Mouse (Mus musculus): Measurements from ENCODE around the gene Zfp217.
A peak's percentile ranks its signal among the peaks of the same experiment; 100 is the strongest.

Gene Zfp217

GRCm38 (mm10) chr2:170131981-170132460 is 15.9 kb downstream of the Zfp217 start:
- peak; percentile 39 for DNase-seq

DNA sequence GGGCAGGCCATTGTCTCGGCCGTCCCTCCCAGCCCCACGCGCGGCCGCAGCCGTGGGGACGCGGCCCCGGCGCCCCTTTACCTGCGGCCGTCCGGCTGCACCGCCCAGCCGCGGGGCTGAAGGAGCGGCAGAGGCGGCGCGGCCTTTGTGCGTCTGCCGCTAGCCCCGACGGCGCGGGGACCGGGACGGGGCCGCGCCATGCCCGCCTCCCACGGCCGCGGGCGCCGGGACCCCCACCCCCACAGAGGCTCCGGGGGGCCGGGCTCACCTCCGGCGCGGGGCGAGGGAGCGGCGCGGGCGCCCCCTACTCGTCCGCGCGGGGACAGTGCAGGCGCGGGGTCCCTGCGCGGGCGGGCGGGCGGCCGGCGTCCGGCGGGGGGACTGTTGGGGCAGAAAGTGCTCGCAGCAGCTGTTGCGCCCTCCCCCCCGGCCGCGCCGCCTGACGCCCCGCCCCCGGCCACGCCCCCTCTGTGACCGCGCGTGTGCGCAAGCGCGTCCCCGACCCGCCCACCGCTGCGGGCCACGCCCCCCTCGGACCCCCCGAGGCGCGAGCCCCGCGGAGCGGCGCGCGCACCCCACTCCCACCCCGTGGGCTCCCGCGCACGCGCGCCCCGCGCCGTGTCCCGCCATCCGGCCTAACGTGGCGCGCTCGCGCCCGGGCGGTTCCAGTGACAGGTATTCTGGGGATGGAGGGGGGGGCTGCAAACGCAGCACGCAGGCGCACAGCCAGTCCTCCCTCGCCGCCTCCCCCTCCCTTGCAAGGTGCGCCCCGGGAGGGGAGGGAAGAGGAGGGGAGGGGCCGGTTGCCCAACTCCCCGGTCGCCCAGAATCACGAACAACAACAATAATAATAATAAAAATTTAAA is 16.9 kb downstream of the Zfp217 start:
- peak; percentile 94 for DNase-seq

GRCm38 (mm10) chr2:170129923-170130779 is 17.8 kb downstream of the Zfp217 start:
- peak; percentile 65 for DNase-seq

DNA sequence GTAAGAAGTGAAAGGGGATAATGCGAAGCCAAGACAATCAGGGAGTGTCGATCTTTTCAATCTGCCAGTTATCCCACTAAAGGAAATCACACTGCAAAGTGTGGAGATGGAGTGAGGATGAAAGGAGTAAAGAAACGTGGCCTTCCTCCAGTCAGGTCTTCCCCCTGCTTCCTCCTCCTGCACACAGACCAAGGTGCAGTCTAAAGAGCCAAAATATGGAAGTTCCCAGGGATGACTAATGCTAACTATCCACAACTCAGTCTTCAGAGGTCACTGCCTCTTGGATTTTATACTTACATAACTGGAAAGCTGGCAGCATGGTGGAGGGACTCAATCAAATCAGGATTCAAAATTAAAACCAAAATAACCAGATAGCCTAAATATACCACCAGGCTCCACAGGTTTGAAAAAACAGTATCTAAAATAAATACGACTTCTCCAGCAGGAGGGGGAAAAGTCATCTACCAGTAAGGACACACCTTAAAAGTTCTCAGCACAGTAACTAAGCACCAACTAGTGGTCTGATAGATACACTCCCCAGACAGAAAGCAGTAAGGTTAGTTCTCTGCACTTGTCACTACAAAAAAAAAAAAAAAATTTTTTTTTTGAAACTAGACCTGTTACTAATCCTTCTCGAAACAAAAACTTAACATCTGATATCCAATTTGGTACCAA is 18.5 kb downstream of the Zfp217 start:
- DNase-seq, result no peak

DNA sequence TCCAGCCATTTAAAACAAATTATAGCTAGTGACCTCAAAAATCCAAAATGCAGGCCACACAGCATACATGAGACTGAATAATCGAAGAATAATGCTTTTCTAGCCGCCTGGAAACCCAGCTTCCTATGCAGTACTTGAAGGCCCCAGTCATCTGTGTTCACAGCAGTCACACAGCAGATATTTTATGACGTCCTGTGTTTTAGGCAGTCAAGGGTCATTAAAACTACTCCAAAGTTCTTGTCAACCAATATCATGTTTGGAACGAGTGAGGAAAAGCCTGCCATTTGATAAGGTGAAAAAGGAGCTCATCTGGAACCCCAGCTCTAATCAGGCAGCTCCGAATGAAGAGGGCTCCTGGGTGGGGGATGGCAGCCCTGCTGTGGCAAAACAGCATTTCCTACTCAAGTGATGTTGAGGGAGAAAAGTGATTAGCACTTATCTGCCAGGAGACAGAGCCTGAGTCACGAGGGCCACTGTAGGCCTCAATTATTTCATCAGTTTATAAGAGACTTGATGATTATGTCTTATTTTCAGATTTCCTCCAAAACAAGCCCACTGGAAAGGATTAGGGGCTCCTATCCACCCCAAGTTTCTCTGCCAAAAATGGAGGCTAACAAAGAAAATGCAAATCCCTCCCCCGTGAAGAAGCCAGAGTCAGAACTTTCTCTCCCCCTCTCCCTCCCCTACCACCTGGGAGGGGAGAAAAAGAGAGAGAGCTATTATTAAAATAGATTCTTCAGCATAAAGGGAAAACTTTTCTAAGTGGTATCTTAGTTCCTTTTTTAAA is 19.2 kb downstream of the Zfp217 start:
- no peak for DNase-seq

- DNase-seq, result no peak
These were observed 20.4 kb downstream of the Zfp217 start for GRCm38 (mm10) chr2:170127523-170127922.

GRCm38 (mm10) chr2:170126266-170126665 is 21.6 kb downstream of the Zfp217 start:
- DNase-seq, result no peak

DNA sequence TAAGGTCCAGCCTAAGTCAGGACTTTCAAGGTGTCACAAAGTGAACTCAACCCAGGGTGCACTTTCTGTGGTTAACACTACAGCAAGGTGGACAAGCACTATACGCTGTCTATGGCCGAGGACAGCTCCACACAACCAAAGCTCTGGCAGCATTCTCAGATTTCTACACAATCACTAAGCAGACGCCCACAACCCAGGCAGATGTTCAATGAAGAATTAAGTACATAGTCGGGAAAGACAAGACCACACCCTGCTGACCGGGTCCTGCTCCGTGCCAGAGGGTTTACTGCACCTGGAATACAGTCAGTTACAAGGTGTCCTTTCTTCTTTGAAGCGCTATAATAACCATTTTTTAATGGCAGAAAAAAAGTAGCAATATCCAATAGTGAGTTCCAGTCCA is 25.7 kb downstream of the Zfp217 start:
- no peak for DNase-seq

DNA sequence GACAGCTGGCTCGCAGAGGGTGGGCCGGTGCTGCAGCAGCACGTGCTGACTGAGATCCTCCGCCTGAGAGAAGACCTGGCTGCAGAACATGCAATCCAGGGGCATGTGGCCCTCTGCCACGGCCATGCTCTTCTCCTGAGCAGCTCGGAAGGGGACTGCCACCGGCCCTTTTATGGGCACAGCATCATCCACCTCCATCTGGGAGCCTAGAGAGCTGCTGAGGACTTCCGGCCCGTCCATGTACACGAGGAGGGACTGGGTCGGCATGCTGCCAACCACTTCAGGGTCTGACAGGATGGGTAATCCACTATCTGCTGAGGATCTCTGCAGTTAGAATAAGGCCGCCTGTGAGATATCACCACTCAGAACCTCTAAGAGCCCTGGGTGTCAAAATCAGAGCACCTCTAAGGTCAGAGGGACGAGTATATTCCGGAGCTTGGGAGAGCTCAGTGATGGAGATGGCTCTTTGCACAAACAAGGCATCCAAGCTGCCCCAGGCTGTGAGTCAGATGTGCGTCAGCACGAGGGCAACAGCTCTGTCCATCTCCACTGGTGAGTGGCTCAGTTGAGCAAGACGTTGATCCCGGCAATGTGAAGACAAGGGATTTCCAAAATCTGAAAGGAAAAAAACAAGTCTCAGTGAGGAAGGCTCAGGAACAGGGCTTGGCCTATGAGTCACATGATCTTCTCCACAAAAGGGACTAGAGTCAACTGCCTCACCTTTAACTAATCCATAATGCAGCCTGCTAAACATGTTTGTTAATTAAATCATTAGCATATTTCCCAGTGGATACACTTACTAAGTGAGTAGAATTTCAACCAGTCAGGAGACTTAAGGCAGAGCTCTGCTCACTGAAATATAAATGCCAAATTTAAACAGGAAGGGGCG is 27.5 kb downstream of the Zfp217 start:
- DNase-seq, result no peak

DNA sequence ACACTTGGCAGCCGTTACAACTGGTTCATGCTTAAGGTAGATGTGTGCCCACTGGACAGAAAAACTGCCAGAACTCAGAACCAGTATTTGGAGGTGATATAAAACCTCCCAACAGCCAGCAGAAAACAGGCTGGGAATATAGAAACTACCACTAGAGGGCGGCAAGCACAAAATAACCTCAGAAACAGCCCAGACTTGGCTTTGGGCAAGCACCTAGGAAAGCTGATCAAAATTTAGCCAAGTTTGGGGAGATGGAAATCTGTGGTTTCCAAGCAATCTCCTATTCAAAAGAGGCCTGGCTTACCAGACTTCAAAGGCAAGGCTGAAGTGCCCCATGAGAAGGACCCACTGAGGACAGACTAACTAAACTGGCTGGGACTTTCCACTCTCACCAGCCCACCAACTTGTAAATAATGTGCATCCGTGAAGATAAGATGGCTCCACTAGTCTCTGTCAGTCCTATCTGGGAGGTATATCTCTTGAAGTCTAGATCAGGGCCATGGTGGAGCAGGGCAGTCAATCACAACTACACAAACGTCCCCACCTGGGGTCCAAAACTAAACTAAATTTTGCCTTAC is 31.1 kb downstream of the Zfp217 start:
- peak; percentile 77 for DNase-seq

DNA sequence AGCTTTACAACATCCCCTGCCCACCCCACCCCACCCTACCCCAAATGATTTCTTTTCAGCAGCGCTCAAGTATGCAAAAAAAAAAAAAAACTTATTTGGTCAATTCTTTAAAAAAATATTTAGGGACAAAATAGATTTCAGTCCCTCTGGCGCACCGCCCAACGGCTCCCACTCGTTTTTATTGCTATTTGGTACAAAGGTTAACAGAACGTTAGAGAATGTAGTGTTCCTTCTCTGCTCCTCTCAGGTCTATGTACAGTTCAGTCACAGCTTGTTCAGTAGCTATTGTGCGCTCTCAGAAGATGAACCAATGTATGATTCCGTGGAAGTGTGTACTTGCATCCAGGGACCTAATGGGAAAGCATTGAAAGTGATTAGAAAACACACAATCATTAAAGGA is 37.6 kb downstream of the Zfp217 start:
- DNase-seq, result no peak

DNA sequence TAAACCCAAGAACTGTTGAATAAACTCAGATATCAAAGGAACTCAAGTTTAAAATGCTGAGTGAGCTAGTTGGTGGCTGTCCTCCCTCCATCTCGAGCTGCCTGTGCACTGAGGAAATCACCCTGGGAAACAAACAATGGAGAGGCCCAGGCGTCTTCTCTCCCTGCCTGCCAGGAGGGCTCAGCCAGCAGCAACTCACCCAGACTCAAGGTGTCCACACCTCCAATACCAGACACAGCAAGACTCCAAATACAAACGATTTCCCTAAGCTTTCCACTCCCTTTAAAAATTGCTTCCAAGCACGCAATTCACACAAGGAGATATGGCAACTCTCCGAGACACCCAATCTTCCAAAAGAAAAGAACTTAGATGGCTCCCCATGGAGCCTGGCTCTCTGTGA is 38.4 kb downstream of the Zfp217 start:
- no peak for DNase-seq

DNA sequence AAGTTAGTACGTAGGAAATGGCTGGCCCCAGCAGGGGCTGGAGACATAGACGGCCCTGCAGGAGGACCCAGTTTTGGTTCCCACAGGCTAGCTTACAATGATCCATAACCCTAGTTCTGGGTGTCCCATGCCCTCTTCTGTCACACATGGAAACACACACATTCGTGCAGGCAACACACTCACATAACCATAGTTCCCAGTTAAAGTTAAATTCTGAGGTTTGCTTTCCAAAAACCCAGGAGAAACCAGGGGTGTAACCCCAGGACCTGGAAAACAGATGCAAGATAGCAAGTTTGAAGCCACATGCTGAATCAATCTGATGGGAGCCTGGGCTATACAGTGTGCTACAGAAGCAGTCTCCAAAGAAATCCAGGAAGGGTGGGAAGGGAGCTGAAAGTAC is 40.1 kb downstream of the Zfp217 start:
- DNase-seq, result no peak

DNA sequence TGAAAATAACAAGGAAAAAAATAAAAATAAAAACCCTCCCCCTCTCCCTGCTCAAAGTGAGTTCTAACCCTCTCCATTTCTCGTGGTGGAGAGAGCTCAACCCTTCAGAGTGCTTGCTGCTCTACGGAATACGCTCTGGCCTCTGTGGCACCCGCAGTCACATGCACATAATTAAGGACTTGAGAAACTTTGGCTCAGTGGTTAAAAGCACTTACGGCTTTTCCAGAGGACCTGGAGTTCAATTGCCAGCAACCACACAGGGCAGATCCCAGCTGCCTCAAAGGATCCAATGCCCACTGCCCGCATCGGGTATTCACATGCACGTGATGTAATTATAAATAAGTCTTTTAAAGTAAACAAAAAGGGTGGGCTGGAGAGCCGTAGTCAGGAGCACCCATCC is 41.9 kb downstream of the Zfp217 start:
- no peak for DNase-seq

DNA sequence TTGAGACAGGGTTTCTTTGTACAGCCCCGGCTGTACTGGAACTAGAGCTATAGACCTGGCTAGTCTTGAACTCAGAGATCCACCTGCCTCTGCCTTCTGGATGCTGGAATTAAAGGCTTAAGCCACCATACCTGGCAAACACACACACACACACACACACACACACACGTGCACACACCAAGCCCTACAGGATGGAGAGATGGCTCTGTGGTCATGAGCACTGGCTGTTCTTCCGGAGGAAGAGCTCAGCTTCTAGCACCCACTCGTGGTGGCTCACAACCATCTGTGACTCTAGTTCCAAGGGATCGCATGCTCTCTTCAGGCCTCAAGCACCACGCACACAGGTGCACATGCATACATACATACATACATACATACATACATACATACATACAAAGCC is 43.5 kb downstream of the Zfp217 start:
- no peak for DNase-seq

DNA sequence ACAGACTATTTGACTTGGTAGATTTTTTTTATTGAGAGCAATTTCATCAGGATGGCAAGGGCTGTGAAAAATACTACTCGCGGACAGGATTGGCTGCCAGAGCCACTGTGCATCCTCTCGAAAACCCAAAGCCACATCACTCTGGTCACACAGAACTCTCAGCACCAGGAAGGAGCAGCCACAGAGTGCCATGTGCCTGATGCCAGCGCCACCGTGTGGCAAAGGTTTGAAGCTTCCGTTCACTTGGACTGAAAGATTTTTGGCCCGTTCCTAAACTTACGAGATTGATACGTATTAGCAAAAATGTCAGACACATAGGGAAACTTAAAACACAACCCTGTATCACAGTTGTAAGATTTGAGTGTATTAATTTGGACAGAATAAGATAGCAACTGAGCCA is 44.1 kb downstream of the Zfp217 start:
- peak; percentile 78 for DNase-seq

- DNase-seq, result no peak
These were observed 44.6 kb downstream of the Zfp217 start for GRCm38 (mm10) chr2:170103341-170103740.

GRCm38 (mm10) chr2:170101932-170102331 is 46.0 kb downstream of the Zfp217 start:
- DNase-seq, result peak; percentile 35

DNA sequence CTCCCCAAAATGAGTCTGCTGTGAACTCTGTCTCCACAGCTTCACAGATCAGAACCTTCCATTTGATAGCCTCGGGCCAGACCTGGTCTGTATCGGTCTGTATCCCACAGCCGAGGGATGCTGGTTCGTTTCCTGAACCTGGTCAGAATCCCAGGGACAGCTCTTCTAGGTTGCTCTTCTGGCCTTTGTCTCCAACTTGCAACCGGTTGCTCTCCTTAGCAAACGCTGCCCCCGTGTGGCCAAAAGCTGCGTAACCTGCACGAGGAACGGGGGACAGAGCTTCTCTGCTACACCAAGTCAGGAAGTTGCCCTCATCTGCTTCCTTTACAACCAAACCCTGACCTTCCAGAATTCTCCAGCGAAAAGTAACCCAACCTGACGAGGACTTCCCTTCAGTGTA is 46.8 kb downstream of the Zfp217 start:
- peak; percentile 97 for DNase-seq

- DNase-seq, result no peak
These were observed 53.0 kb downstream of the Zfp217 start for GRCm38 (mm10) chr2:170094871-170095270.

DNA sequence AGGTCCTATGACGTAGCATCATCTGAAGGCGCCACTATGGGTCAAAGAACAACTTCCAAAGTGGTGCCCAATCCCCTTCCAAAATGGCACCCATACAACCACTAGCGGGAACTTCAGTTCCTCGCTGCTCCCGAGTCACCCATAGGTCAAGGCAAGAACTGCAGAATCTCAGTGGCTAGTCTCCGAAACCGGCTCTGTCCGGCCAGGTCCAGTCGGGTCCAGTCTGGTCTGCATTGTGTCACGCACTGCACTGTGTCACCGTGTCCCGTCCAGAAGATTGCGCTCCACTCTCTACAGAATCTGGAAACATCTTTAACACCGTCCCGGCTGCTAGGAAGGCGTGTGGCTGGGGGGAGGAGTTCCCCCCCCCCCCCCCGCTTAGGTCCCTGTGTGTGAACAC is 53.7 kb downstream of the Zfp217 start:
- DNase-seq, result no peak
